Mouse (Mus musculus) lung, postnatal 25 days (tissue): ENCODE data around the gene B3gnt2.

Experiments used
- DNase-seq: peaks from one replicate; pipeline ENCODE4 v3.0.0; 2022; ENCODE audit warnings: low spot score

The B3gnt2 gene

DNA sequence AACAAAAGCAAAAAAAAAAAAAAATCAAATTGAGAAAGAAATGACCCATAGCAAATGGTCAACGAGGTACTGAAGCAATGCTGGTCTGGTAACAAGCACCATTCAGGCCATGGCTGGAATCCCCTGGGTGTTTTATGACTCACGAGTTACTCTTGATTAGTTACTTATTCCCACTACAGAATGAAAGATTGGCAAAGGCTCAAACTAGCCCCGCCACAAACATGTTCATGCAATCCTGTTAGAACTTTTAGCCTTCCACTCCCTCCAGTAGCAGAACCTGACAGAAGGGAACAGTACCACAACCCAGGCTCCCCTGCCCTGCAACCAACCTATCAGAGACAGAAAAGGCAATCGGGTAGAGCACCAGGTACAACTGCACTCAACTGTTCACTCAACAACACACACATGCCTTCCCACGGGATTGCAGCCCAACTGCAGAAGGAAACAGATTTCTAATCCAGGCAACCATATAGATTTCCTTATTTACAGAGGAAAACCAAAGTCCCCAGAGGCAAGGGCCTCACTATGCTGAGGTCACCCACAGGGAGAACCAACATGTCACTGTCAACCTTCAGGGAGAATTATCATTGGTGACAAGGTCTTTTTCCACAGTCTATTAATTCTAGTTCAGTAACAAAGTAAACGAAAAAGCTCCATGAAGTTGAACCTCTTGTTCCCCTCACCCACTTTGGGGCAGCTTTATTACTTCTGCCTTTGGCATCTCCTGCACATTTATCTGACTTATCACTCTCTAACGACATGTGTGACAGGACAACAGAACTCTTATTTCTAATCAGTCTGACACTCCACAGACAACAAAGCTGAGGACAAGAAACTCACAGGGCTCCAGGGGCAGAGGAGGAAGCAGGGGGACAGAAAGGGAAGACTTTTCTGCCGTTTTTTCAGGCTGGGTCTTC, 12.8 kb downstream of the B3gnt2 start:
- peak; percentile 70 for DNase-seq

DNA sequence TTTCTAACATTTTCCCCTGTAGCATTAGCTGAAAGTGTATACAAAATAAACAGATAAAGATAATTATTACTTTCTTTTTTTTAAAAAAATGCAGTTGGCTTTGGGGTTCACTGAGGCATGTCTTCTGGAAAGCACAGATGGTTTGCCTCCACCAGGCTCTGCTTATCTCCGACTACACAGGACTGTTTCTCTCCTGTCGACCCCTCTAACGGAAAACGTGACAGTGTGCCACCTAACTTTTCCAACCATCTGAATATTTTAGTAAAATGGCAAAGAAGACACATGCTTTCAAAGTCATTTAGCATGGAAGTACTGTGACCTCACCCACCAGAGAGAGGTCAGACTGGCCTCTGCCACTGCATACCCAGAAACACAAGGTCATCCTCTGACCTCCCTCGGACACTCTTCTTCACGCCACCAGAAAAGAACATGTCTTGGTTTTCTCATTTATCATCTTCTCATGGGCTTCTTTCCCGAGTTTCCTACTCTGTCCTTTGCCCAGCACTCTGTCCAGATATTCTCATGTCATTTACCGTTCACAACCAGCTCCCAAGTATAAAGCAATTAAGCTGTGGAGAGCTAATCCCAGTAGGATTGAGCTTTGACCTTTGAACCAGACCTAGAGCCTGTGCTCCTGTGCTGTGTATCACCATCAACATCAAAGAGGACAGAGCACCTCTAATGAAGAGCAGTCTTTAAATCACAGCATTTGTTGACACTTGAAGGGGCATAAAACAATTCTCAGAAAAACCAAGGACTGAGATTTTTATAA, 13.6 kb downstream of the B3gnt2 start:
- DNase-seq = no peak

DNA sequence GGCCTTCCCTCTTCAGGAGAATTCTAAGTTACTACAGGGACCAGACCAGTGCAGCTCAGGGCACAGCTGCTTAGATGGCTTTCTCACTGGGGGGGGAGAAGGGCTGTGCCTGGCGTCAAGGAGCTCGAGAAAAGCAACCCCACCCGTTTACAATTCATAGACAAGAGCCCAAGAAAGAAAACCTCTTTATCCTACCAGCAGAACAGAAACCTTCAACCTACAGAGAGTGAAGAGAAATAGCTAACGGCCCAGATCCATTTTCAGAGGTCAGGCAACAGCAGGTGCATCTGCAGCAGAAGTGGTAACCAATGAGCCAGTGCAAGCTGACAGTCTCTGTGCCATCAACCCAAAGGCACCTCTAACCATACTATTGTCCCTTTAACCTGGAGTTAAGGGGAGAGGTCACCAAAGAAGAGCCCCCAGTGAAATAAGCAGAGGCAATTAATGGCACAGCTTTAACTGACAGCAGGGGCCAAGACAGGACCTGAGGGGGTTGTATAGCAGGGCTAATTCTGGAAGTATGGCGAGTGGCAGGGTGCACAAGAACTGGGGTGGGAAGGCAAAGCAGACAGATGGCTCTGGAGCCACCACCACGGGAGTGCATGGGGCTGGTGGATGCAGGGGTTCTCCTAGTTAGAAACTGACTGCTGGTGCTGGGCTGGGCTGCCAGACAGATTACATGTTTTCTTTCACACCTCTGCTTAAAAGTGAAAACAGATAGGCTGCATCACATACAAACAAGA, 14.5 kb downstream of the B3gnt2 start:
- no peak for DNase-seq

DNA sequence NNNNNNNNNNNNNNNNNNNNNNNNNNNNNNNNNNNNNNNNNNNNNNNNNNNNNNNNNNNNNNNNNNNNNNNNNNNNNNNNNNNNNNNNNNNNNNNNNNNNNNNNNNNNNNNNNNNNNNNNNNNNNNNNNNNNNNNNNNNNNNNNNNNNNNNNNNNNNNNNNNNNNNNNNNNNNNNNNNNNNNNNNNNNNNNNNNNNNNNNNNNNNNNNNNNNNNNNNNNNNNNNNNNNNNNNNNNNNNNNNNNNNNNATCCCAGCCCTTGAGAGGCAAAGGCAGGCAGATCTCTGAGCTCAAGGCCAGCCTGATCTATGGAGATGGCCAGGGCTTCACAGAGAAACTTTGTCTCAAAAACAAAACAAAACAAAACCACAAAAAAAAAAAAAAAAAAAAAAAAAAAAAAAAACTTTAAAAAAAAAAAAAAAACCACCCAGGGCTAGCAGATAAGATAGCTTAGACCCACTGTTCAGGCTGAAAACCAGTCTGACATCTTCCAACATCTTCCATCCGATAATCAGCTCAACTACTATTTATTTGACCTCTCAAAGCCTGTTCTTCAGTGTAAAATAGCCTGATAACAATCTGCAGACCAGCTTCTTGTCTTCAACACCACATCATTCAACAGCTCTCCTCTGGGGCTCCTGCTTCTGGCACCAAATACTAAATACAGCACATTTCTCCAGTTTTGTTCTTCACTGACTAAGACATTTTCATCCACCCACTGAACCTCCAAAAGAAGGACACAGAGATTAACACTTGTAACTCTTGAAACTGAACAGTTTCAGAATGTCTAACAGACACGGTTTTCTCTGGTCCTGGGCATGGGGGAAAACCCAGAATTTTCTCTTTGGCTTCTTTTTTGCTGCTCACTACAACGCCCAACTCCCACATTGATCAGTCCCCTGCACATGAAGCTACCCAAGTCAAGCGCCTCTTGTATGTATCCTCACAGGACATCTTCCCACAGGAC, 15.7 kb downstream of the B3gnt2 start:
- DNase-seq = no peak

DNA sequence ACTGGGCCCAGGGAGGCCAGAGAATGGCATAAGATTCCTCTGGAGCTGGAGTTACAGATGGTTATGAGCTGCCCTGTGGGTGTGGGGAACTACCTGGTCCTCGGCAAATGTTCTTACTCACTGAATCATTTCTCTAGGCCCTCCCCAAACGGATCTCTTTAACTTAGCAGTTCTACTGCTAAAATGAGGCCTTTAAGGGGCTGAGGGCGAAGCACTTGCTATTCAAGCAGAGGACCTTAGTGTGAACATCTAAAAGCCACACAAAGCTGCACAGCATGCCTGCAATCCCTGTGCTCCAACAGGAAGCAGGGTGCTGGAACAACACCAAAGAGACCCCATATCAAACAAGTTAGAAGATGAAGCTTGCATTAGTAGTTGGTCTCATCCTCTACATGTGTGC, 21.3 kb downstream of the B3gnt2 start:
- no peak for DNase-seq

DNA sequence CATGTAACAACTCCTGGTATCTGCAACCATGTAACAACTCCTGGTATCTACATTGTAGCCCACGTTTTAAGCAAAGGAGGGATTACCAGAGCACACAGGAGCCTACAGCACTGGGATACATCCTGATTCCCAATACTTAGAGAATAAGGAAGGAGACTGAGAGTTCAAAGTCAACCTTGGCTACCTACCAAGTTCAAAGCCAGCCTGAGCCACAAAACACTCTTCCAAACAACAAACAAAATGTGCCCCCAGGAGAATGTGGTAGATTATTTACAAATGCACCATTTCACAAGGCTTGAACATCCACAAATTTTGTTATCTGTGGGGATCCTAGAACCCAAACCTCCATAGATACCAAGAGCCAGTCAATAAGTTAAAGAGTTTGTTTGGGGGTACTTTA, 22.4 kb downstream of the B3gnt2 start:
- DNase-seq = no peak

DNA sequence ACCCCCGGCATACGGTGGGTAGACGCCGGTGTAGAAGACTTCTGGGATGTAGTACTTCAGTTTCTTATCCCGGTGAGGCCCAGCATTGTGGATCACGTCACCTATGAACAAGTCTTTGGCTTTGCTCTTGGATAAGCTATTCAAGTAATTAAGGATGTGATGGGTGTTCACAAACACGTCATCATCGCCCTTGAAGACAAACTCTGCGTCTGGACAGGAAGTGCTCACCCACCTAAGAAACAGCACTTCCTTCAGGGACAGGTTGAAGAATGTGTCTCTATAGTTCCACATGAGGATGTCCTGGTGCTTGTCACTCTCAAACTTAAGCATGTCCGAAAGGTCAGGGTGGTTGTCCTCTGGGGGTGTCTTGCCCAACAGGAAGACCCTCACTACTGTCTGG, 24.5 kb downstream of the B3gnt2 start:
- no peak for DNase-seq

DNA sequence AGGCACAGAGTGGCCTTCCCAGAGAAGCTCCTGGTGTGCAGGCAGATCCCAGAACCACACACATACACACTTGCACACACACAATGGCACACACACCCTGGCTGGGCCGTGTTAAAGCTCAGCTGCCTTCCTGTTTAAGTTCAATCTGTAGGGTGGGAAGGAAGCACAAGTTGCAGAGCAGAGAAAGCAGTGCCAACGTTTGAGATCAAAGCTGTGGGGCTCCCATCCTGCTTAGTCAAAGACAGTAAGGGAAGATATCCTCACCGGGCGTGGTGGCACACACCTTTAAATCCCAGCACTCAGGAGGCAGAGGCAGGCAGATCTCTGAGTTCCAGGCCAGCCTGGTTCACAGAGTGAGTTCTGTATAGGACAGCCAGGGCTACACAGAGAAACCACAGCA, 28.2 kb downstream of the B3gnt2 start:
- no peak for DNase-seq

DNA sequence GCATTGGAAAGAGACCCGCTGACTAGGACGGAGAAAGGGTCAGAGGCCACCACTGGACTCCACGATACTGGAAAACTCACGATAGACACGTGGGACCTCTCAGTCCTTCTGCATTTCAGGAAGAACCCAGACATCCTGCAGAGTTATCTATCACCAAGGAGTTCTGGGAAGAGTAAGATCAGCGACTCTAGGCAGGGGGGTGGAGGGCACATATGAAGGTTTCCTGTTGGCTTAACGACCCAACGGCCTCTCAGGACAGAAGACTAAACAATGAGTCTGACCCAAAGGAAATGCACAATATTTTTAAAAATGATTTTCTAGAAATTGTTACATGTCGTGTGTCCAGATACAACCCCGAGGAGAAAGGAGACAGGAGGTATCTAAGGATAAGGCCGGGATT, 28.8 kb downstream of the B3gnt2 start:
- DNase-seq = no peak

DNA sequence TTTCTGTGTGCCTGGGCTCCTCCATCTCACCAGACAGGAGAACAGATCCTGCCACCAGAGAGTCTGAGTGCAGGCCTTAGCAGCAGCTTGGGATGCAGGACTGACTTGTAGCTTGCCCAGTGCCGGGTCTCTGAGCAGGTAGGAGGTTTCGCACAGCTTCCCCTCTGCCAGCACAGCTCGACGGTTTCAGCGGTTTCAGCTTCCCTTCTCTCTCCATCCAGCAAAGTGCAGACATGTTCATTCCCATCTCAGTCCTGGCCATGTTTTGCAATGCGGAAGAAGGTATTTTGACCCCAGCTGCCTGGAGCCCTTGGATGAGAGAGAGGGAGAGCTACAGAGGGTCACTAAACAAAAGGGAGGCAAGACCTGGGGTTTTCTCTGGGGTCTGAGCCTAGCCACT, 30.1 kb downstream of the B3gnt2 start:
- DNase-seq = no peak

DNA sequence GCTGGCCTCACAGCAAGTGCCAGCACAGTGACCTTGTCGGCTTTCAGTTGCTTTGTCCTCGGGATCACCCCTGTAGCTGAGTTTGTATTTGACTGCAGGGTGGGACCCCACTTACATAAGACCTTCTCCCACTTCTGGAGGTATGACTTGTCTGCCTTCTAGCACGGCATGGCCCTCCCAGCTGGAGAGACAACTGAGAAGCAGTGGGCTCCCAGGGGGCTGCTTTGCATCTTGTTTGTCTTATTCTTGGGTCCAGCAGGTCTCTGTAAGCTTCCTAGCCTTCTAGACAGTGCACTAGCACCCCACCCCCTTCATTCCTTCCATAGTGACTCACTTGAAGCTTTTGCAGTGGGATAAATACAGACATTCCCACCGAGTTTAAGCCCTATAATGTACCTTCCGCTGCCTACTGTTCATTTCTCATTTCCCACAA, 30.6 kb downstream of the B3gnt2 start:
- DNase-seq = no peak

DNA sequence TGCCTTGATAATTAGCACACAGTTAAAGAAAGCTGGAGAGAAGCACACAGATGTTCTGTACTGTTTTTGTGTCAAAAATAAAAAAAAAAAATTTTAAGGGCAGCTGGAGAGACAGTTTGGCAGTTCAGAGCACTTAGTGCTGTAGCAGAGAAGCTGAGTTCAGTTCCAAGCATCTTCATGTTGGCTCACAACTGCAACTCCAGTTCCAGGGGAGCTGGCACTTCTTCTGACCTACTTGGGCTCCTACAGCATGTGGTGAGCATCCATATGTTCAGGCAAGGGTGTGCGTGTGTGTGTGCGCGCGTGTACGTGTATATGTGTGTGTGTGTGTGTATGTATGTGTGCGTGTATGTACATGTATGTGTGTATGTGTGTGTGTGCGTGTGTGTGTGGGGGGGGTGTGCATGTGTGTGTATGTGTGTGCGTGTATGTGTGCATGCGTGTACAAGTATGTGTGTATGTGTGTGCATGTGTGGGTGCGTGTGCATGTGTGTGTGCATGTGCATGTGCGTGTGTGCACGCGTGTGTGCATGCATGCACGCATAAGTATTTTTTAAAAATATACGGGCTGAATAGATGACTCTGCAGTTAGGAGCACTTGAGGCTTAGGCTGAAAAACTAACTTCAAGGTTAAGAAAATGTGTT, 31.7 kb downstream of the B3gnt2 start:
- no peak for DNase-seq

DNA sequence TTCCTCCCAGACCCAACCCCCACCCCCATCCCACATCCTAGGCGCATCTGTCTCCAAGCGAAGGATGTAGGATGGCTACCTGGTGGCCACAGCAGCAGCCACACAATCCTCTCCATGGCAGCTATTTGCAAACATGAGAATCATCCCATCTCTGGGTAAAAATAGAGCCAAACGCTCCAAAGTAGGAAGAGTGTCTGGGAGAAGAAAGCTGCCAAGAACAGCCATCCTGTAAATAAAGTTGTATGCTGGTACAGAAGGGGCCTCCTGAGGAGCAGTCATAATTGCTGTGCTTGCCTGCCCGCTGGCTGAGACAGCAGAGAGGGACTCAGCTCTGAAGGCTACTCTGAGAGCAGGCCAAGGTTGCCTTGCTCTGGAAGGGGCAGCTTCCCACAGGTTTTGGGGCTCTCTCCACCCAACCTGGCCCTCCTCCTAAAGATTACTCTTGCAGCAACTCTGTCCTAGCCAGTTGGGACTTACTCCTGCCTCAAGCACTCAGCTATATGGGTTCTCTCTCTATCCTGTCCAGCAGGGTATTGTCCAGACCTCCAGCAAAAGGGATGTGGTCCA, 33.2 kb downstream of the B3gnt2 start:
- no peak for DNase-seq

DNA sequence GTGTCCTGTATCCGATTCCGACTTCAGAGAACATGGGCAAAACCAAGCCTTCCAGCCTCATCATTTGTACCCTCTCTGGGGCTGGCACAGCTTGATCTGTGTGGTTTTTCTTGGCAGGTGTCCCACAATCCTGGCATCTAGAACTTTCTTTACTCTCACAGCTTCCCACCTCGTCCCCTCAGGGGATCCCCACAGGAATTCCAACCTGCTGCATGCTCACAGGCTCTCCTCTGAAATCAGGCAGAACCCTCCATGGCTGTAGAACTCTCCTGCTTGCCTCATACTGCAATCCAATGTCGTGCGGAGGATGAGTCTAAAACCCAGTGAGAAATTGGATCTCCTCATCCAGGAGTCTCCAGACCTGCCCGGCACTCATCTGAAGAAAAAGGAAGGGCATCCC, 34.1 kb downstream of the B3gnt2 start:
- DNase-seq = no peak

DNA sequence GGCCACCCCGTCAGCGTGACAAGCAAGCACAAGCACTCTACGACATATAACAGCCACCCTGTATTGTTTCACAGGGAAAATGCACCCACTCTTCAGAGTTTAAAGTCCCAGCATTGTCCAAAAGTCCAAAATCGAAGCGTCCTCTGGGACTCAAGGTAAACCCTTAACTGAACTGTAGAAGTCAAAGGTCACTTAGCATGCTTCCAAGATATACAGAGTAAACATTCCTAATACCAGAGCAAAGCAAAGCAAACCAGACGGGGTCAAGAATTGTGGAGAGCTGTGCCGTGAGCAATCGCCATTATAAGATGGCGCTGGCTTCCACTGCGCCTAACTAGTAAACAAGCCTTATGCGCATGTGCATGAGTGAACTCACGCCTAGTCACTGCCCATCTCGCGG, 34.7 kb downstream of the B3gnt2 start:
- DNase-seq = no peak

DNA sequence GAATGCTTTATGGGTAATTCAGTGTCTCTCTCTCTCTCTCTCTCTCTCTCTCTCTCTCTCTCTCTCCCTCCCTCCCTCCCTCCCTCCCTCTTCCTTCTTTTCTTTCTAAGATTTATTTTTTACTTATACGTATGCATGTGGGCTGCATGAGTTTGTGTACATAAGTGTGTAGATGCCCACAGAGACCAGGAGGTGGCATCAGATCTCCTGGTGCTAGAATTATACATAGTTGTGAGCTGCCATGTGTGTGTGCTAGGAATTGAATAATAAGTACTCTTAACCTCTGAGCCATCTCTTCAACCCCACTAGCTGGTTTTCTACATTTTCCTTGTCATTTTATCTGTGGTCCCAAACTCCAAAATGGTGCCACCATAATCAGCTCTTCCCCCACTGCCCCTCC, 35.2 kb downstream of the B3gnt2 start:
- no peak for DNase-seq

DNA sequence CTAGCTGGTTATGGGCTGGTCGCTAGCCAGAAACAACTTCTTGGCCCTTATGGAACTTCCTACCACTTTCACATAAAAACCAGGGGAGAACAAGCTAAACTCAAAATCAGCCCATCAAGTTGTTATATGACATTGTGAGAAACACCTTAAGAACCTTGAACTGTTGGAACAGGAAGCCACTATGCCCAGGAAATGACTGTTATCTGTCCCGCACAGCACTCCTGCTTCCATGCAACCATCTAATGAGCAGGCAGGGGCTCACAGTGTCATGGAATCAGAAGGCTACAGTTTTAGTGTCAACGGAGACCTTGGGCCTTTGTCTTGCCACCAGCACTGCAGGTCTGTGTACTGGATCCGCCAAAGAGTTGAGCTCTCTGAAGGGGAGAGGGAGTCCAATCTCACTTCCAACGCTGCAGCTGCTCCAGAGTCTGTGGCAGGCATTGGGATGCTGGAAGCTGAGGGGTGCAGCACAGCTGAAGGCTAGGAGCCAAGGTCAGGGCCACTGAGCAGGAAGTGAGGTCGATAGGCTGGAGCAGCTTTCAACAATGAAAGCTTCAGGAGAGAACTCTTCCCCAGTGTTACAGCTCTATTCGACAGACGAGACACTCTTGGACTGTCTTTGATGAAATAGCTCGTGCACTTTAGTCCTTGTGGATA, 36.6 kb downstream of the B3gnt2 start:
- no peak for DNase-seq

DNA sequence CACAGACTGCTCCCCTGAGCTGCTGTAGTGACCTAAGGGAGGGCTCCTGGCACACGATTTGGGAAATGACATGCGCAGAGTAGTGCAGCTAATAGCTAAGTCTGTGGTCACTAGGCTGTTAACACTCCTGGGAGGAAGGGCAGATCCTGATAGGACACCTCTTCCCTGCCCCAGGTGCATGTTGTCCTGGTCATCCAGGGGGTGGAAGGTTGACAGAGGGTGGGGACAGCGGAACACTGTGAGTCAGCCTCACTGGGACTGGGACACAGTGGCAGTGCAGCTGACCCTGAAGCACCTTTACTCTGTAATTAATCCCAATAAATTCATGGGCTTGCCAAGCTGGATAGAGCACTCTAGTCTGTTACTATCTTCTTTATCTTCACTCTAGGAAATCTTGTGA, 39.5 kb downstream of the B3gnt2 start:
- DNase-seq = no peak

DNA sequence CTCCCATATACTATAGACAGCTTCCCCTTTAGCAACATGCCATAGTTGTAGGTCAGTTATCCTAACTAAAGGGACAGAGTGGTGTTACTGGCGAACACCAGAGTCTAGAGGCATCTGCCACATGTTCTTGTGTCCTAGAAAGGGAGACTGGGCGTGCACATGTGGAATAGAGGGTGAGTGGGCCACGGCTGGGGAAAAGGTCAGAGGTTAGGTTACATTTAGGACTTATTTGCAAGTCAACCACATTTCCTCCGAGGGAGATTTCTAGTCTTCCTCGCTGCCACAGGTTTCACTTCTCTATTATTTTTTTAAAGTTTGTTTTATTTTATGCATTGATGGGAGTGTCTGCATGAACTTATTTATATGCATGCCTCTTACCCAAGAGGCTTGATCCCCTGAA, 42.4 kb downstream of the B3gnt2 start:
- DNase-seq = peak; percentile 38

DNA sequence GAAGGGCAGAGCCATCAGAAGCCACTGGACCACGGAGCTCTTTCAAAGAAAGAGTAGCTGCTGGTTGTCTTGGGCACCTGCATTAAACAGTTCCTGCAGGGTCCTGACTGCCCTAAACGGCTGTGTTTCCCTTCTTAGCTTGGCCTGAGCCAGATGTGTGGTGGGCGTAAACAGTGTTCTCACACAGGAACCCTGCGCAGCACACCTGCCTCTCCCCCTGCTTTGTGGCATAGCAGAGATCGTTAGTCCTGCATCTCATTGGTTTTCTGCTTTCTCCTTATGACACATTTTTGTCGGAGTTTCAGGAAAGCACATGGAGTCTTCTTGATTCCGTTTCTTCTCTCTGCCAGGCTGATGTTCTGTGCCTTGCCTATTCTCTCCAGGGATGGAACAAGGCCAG, 44.9 kb downstream of the B3gnt2 start:
- no peak for DNase-seq
